Mouse (Mus musculus) spleen, postnatal 36 days (tissue): ENCODE measurements at regions not wholly inside any gene's neighbourhood (a gene's known extent, or its start where the extent isn't known, plus 50 kb on each side); places are given as distances from the start of the nearest gene placed in this dataset.
A peak's percentile ranks its signal among the peaks of the same experiment; 100 is the strongest.

Experiments used
- DNase-seq, 2 experiments: peaks; one replicate each; pipeline ENCODE4 v3.0.0; 2022; ENCODE audit warnings: low spot score in 2 of 2, mixed read lengths in 1 of 2

- no peak for DNase-seq
Observed at GRCm38 (mm10) chr11:114439314-114439713, 229.0 kb upstream of the Rpl38 start.

GRCm38 (mm10) chr11:114435788-114436187, 232.5 kb upstream of the Rpl38 start:
- no peak for DNase-seq

GRCm38 (mm10) chr11:114433561-114433960, 234.8 kb upstream of the Rpl38 start:
- DNase-seq, result no peak

GRCm38 (mm10) chr11:114425447-114425846, 242.9 kb upstream of the Rpl38 start:
- no peak for DNase-seq

GRCm38 (mm10) chr11:114423322-114423721, 245.0 kb upstream of the Rpl38 start:
- no peak for DNase-seq

- DNase-seq, result no peak
Observed at GRCm38 (mm10) chr11:114419002-114419401, 249.3 kb upstream of the Rpl38 start.

GRCm38 (mm10) chr11:114416168-114416567, 252.2 kb upstream of the Rpl38 start:
- DNase-seq, result no peak

- DNase-seq, result no peak
Observed at GRCm38 (mm10) chr11:114404401-114404800, 263.9 kb upstream of the Rpl38 start.

GRCm38 (mm10) chr11:114402556-114403320, 265.6 kb upstream of the Rpl38 start:
- DNase-seq, result no peak

- no peak for DNase-seq
Observed at GRCm38 (mm10) chr11:114400701-114401100, 267.6 kb upstream of the Rpl38 start.

GRCm38 (mm10) chr11:114392161-114392560, 276.2 kb upstream of the Rpl38 start:
- DNase-seq, result no peak

- peak; percentile 66 to 67 for DNase-seq
Observed at GRCm38 (mm10) chr11:114391553-114391952, 276.8 kb upstream of the Rpl38 start.

- no peak for DNase-seq
Observed at GRCm38 (mm10) chr11:114387091-114387490, 281.2 kb upstream of the Rpl38 start.

- DNase-seq, result no peak
Observed at GRCm38 (mm10) chr11:114379411-114379824, 288.9 kb upstream of the Rpl38 start.

GRCm38 (mm10) chr11:114375921-114376320, 292.4 kb upstream of the Rpl38 start:
- DNase-seq, result no peak

- DNase-seq, result no peak
Observed at GRCm38 (mm10) chr11:114370708-114371107, 297.6 kb upstream of the Rpl38 start.

GRCm38 (mm10) chr11:114367779-114368178, 300.5 kb upstream of the Rpl38 start:
- DNase-seq, result no peak

GRCm38 (mm10) chr11:114360946-114361345, 294.1 kb upstream of the Sdk2 start:
- DNase-seq, result no peak

GRCm38 (mm10) chr11:114360321-114360720, 293.5 kb upstream of the Sdk2 start:
- no peak for DNase-seq

- DNase-seq, result no peak
Observed at GRCm38 (mm10) chr11:114352146-114352795, 285.4 kb upstream of the Sdk2 start.

GRCm38 (mm10) chr11:114336839-114337484, 270.1 kb upstream of the Sdk2 start:
- DNase-seq, result no peak

GRCm38 (mm10) chr11:114335950-114336838, 269.3 kb upstream of the Sdk2 start:
- DNase-seq, result no peak
